Mouse (Mus musculus) G1E-ER4 (cell line): ENCODE data around the gene Myo1e. TPM values are rescaled to one million over a fixed set of nuclear protein-coding genes. Genes with fewer than 3 reads are reported as not detected.

Source experiments
- GATA1 ChIP-seq: IDR thresholded peaks from one replicate; pipeline ENCODE4 v1.8.0; 2012; ENCODE audit warnings: low read length, inconsistent platforms
- polyA plus RNA-seq: library from polyadenylated mRNA; stranded (reverse); fragments of >175 nt; gene quantifications from 2 replicates; pipeline ENCODE4 v1.2.3, GENCODE M21; 2012

Myo1e gene
- polyA plus RNA-seq, 1 experiment: 0.01 TPM

DNA sequence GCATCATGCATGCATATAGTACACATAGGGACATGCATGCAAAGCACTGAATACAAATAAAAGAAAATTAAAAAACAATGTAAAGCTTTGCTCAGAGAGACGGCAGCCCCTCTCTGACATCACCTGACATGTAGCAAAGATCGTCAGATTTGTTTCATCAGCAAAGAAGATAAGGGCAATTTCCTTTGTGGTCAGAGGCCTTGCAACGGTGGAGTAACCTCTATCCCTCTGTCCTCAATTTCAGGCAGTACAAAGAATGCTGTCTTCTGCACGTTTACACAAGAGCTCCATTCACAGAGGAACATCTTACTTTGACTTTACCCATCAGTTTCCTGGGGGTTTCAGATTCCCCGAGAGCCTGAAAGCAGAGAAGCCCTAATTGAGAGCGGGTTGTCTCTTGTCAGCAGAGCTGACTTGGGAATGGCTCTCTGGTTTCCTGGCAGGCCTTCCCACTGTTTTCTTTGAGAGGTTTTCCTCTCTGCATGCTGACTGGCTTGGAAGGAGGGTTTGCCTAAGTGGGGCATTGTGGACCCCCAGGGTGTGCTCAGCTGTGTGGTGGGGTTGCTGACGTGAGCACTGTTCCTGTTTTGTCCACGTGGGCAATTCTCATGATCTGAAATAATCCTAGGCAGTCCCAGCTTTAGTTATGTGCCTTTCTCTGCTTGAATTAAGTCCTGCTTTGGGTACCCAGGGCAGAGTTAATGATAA, 144.6 kb downstream of the Myo1e start:
- no peak for TF ChIP-seq GATA1

DNA sequence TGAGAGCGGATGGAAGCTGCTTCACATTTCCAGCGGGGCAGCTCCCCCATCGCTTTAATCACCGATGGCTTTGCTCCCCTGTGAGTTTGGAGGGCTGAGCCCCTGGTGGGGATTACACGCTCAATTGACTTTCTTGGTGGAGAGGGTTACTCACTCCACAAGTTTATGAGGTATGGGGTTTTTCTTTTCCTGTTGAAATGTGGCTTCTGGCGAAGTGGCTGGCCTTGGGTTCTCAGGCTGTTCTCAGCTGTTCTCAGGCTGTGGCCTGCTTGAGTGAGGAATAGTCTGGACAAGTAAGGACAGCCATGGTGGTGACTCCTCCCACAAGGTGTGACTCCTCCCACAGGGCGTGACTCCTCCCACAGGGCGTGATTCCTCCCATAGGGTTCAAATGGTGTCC, 149.1 kb downstream of the Myo1e start:
- no peak for TF ChIP-seq GATA1

DNA sequence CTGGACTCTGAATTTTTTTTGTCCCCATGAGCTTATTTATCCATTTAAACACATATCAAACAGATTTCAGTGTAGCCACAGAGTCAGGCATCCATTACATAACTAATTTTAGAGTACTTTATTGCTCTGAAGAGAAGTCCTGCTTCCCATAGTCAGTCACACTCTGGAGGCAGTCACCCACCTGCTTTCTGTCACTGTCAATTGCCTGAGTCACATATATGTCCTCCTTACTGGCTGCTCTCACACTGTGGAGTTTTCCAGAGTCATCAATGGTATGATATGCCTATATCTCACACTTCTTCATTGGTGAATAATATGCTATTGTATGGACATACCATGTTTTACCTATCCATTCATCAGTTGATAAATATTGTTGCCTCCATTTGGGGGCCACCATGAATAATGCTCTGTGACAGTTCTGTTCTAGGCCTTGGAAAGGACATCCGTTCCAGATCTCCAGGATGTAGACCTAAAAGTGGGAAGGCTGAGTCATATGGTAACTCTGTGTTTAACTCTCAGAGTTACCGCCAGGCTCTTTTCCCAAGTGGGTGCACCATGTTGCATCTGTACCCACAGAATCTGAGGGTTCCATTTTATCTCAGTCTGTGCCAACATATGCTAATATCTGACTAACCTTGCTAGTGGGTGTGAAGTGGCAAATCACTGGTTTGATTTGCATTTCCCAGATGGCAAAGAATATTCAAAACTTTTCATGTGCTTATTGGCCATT, 152.4 kb downstream of the Myo1e start:
- no peak for TF ChIP-seq GATA1

GRCm38 (mm10) chr9:70364741-70365140, 157.6 kb downstream of the Myo1e start:
- no peak for TF ChIP-seq GATA1

DNA sequence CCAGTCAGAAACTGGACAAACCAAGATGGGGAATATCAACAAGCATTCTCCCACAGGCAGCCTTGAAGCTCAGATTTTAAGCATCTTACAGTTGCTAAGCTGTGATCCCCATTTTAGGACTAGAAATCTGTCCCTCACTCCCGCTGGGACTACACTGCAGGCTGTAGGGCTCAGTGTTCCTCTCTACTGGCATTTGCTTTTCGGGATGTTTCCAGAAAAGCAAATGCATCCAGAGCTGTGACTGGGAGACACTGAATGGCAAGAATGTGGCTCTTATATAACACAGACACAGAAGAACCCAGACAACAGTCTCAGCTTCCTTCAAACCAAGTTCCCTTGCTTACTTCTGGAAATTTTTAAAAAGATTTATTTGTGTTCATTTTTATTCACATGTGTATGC, 158.8 kb downstream of the Myo1e start:
- TF ChIP-seq GATA1: no peak

DNA sequence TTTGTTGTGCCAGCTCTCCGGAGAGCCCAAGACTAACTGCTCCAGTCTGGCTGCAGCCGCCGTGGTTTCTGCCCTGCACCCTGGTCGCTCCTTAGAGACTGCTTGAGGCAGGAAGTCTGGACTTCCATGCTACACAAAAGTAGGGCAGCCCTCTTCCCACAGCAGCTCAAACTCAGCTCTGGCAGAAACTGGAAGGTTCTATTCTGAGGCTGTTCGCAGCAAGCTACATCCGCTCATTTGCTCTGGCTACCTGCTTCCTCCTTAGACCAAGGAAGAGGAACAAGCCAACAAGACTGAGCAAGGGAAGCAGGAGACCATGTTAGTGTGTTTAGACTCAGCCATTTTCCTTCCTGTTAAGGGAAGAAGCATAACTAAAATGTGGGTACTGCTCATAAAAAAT, 159.7 kb downstream of the Myo1e start:
- TF ChIP-seq GATA1: no peak

DNA sequence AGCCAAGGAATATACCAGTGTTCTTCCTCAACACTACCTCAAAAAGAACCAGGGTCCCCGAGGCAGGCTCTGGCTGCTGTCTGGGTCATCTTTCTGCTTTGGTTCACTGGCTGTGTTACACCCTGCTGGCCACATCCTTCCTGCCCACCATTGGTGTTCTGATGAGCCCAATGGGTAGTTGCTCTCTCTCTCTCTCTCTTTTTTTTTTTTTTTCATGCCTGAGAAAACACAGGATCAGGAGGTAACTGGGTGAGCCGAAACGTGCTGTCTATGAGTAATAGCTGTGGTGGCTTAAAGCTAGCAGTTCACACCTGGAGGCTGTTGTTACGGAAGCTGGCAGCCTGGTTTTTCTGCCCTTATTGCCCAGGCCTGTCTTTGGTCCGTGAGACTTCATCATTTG, 164.5 kb downstream of the Myo1e start:
- no peak for TF ChIP-seq GATA1

DNA sequence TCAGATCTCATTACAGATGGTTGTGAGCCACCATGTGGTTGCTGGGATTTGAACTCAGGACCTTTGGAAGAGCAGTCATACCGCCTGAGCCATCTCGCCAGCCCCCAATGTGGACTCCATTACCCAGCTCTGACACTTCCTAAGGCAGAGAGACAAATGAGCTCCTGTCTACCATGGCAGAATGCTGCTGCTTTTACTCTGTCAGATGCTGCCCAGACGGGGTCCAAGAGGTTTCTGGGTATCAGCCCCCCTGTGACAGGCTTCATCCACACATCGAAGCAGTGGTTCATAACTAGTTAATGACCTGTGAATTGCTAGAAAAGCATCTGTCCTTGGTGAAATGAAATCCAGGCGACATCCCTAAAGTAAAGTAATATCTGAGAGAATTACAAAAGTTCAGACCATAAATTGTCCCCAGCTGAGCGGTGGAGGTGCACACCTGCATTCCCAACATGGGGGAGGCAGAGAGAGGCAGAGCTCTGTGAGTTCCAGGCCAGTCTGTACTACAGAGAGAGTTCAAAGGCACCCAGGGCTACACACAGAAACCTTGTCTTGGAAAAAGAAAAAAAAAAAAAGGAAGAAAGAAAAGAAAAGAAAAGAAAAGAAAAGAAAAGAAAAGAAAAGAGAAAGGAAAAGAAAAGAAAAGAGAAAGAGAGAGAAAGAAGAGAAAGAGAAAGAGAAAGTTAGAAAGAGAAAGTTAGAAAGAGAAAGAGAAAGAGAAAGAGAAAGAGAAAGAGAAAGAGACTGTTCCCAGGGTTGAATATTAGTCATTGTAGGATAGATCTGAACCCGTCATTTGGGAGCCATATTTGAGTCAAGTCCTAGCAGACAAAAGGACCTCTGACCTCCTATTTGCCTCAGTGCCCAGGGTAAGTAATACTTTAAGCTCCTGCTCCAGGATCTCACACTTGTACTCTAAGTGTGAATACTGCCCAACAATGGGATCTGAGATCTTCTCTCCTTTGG, 172.6 kb downstream of the Myo1e start:
- no peak for TF ChIP-seq GATA1

DNA sequence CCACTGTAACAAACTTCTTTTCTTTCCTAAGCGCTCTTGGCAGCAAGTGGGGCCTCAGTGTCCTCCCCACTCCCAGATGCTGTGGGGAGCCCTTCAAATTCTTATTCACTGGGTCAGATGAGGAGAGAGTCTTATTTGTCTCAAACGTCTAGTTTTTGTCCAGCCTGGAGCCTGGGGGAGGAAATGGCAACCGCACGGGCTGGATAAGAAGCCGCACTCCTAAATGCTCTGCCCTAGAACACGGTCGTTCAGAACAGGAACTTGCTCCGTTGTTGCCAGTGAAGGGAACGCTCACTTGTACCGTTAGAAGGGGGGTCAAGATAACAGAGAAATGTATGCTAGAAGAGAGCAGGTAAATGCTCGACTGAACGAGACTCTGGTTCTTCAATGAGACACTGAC, 174.9 kb downstream of the Myo1e start:
- TF ChIP-seq GATA1: no peak

GRCm38 (mm10) chr9:70383750-70384149, 176.6 kb downstream of the Myo1e start:
- no peak for TF ChIP-seq GATA1

GRCm38 (mm10) chr9:70384494-70384893, 177.3 kb downstream of the Myo1e start:
- no peak for TF ChIP-seq GATA1

GRCm38 (mm10) chr9:70384958-70385728, 178.0 kb downstream of the Myo1e start:
- TF ChIP-seq GATA1: no peak

- no peak for TF ChIP-seq GATA1
These were observed 180.4 kb downstream of the Myo1e start for GRCm38 (mm10) chr9:70387410-70388119.

DNA sequence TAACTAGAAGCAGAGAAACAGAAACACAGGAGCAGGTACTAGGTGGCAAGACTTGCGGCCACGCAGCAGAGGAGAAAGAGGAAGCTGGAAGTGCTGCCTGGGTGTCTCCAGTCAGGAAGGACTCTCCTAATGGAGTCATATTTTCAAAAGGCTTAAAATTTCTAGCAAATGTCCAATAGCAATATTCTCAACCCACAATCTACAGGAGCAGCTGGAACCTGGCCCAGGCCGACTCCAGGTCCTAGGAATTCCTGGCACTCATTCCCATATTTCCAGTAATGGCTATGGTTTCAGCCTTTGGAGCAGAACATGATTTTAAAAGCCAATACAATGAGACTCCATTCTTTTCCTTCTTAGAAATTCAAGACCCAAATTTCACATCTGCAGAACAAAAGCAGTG, 182.4 kb downstream of the Myo1e start:
- no peak for TF ChIP-seq GATA1

DNA sequence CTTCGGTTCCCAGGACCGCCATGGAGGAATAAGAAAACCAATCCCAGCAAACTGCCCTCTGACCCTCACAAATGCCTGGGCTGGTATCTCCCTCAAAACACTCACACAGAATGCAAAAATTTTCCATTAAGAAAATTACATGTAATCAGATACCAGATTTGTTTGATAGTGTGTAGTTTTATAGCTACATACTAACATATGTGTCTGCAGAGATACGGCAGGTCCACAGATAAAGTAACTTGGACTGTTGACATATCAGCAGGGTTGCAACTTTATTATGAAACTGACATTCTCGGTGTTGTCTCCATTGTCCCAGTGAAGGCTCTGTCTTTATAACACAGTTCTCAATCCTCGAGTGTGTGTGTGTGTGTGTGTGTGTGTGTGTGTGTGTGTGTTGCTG, 183.9 kb downstream of the Myo1e start:
- no peak for TF ChIP-seq GATA1
